Mouse (Mus musculus): ENCODE data around the gene Fes. TPM values are rescaled to one million over a fixed set of nuclear protein-coding genes. Genes with fewer than 3 reads are reported as not detected.

Gene Fes
- total and polyA plus RNA-seq, 2 experiments from 2014 or later = 4.9 to 16.1 TPM

- H3K9me3 ChIP-seq (ENCODE audit: low read length) = no peaks in the 10 kb centered on the region
- no peak for ATAC-seq
- no peak overlapping the region for H3K27ac ChIP-seq
- 89% methylated on average over 9 of the region's 9 CpGs for WGBS
- peaks cover 9% of the 10 kb centered on the region for H3K4me1 ChIP-seq (ENCODE audit: insufficient read depth, low read length)
- no peak overlapping the region for H3K4me2 ChIP-seq (ENCODE audit: low read depth, low read length)
- no peak overlapping the region for H3K4me3 ChIP-seq (ENCODE audit: low read length)
- peaks cover 32% of the 10 kb centered on the region for H3K36me3 ChIP-seq (ENCODE audit: insufficient read depth, low read length)
- H3K27me3 ChIP-seq (ENCODE audit: insufficient read depth, low read length) = no peaks in the 10 kb centered on the region
- H3K9ac ChIP-seq (replicated peaks; ENCODE audit: low read length) = no peak overlapping the region
- DNase-seq (ENCODE audit: low spot score) = no peak
- TF ChIP-seq CTCF (IDR thresholded peaks at IDR 0.05; ENCODE audit: low read depth) = no peak
These were observed 19.7 kb downstream of the Fes start for GRCm38 (mm10) chr7:80368009-80368408.

GRCm38 (mm10) chr7:80367232-80367631 is 20.5 kb downstream of the Fes start:
- Histone ChIP-seq H3K4me2 (ENCODE audit: low read depth, low read length) (no peak overlapping the region), H3K9ac (replicated peaks; ENCODE audit: low read length) (no peak overlapping the region), H3K36me3 (ENCODE audit: insufficient read depth, low read length) (peaks cover 35% of the 10 kb centered on the region), H3K9me3 (ENCODE audit: low read length) (no peaks in the 10 kb centered on the region), H3K27me3 (ENCODE audit: insufficient read depth, low read length) (no peaks in the 10 kb centered on the region), H3K27ac (no peak overlapping the region), H3K4me1 (ENCODE audit: insufficient read depth, low read length) (peaks cover 9% of the 10 kb centered on the region), H3K4me3 (ENCODE audit: low read length) (no peak overlapping the region)
- no peak for TF ChIP-seq CTCF (IDR thresholded peaks at IDR 0.05; ENCODE audit: low read depth)
- ATAC-seq (no peak), DNase-seq (ENCODE audit: low spot score) (no peak)
- WGBS = 99% methylated on average over 7 of the region's 7 CpGs

GRCm38 (mm10) chr7:80365759-80366158 is 22.0 kb downstream of the Fes start:
- ATAC-seq = no peak

GRCm38 (mm10) chr7:80360435-80360834 is 27.3 kb downstream of the Fes start:
- Histone ChIP-seq H3K9ac (replicated peaks; ENCODE audit: low read length) (no peak overlapping the region), H3K27ac (no peak overlapping the region), H3K4me3 (ENCODE audit: low read length) (no peak overlapping the region), H3K36me3 (ENCODE audit: insufficient read depth, low read length) (peaks cover 56% of the 10 kb centered on the region), H3K4me2 (ENCODE audit: low read depth, low read length) (no peak overlapping the region), H3K4me1 (ENCODE audit: insufficient read depth, low read length) (no peaks in the 10 kb centered on the region), H3K9me3 (ENCODE audit: low read length) (no peaks in the 10 kb centered on the region), H3K27me3 (ENCODE audit: insufficient read depth, low read length) (no peaks in the 10 kb centered on the region)
- no peak for TF ChIP-seq CTCF (IDR thresholded peaks at IDR 0.05; ENCODE audit: low read depth)
- WGBS = 70% methylated on average over 3 of the region's 3 CpGs
- no peak for ATAC-seq
- no peak for DNase-seq (ENCODE audit: low spot score)

More at GRCm38 (mm10) chr7:80365759-80366158, 22.0 kb downstream of the Fes start:
- peaks cover 40% of the 10 kb centered on the region for H3K36me3 ChIP-seq (ENCODE audit: insufficient read depth, low read length)
- H3K4me2 ChIP-seq (ENCODE audit: low read depth, low read length) = no peak overlapping the region
- 59% methylated on average over 2 of the region's 2 CpGs for WGBS
- no peak for DNase-seq (ENCODE audit: low spot score)
- H3K9me3 ChIP-seq (ENCODE audit: low read length) = no peaks in the 10 kb centered on the region
- no peak overlapping the region for H3K9ac ChIP-seq (replicated peaks; ENCODE audit: low read length)
- no peak overlapping the region for H3K27ac ChIP-seq
- no peak overlapping the region for H3K4me3 ChIP-seq (ENCODE audit: low read length)
- TF ChIP-seq CTCF (IDR thresholded peaks at IDR 0.05; ENCODE audit: low read depth) = no peak
- H3K4me1 ChIP-seq (ENCODE audit: insufficient read depth, low read length) = peaks cover 9% of the 10 kb centered on the region
- H3K27me3 ChIP-seq (ENCODE audit: insufficient read depth, low read length) = no peaks in the 10 kb centered on the region

- ATAC-seq = no peak
- peaks cover 52% of the 10 kb centered on the region for H3K36me3 ChIP-seq (ENCODE audit: insufficient read depth, low read length)
- TF ChIP-seq CTCF (IDR thresholded peaks at IDR 0.05; ENCODE audit: low read depth) = no peak
- 37% methylated on average over 4 of the region's 4 CpGs for WGBS
- H3K27ac ChIP-seq = no peak overlapping the region
- H3K4me2 ChIP-seq (ENCODE audit: low read depth, low read length) = no peak overlapping the region
- H3K27me3 ChIP-seq (ENCODE audit: insufficient read depth, low read length) = no peaks in the 10 kb centered on the region
- H3K9me3 ChIP-seq (ENCODE audit: low read length) = no peaks in the 10 kb centered on the region
- DNase-seq (ENCODE audit: low spot score) = no peak
- H3K9ac ChIP-seq (replicated peaks; ENCODE audit: low read length) = no peak overlapping the region
- H3K4me3 ChIP-seq (ENCODE audit: low read length) = no peak overlapping the region
- no peaks in the 10 kb centered on the region for H3K4me1 ChIP-seq (ENCODE audit: insufficient read depth, low read length)
These were observed 29.7 kb downstream of the Fes start for GRCm38 (mm10) chr7:80358039-80358438.

GRCm38 (mm10) chr7:80357156-80357555 is 30.6 kb downstream of the Fes start:
- Histone ChIP-seq H3K4me3 (ENCODE audit: low read length) (no peak overlapping the region), H3K4me1 (ENCODE audit: insufficient read depth, low read length) (no peaks in the 10 kb centered on the region), H3K9me3 (ENCODE audit: low read length) (no peaks in the 10 kb centered on the region), H3K4me2 (ENCODE audit: low read depth, low read length) (no peak overlapping the region), H3K9ac (replicated peaks; ENCODE audit: low read length) (no peak overlapping the region), H3K27me3 (ENCODE audit: insufficient read depth, low read length) (no peaks in the 10 kb centered on the region), H3K27ac (peak overlapping the region; percentile 49; the same call in 1 of the 2 replicates), H3K36me3 (ENCODE audit: insufficient read depth, low read length) (peaks cover 53% of the 10 kb centered on the region)
- peak; percentile 17; the same call in 1 of the 2 replicates for TF ChIP-seq CTCF (IDR thresholded peaks at IDR 0.05; ENCODE audit: low read depth)
- DNase-seq (ENCODE audit: low spot score) (peak; percentile 68), ATAC-seq (peak; percentile 87)
- 24% methylated on average over 8 of the region's 8 CpGs for WGBS

- no peak for TF ChIP-seq CTCF (IDR thresholded peaks at IDR 0.05; ENCODE audit: low read depth)
- Histone ChIP-seq H3K4me1 (ENCODE audit: insufficient read depth, low read length) (no peaks in the 10 kb centered on the region), H3K9ac (replicated peaks; ENCODE audit: low read length) (no peak overlapping the region), H3K9me3 (ENCODE audit: low read length) (no peaks in the 10 kb centered on the region), H3K27me3 (ENCODE audit: insufficient read depth, low read length) (no peaks in the 10 kb centered on the region), H3K4me3 (ENCODE audit: low read length) (no peak overlapping the region), H3K36me3 (ENCODE audit: insufficient read depth, low read length) (peaks cover 56% of the 10 kb centered on the region), H3K27ac (no peak overlapping the region; the same call in 1 of the 2 replicates), H3K4me2 (ENCODE audit: low read depth, low read length) (no peak overlapping the region)
- ATAC-seq = no peak
- no peak for DNase-seq (ENCODE audit: low spot score)
- WGBS = 87% methylated on average over 13 of the region's 13 CpGs
These were observed 31.4 kb downstream of the Fes start for GRCm38 (mm10) chr7:80356351-80356750.

All from hindbrain, postnatal 0 days (tissue).